Mouse (Mus musculus) intestine, postnatal 0 days (tissue): Measurements from ENCODE around the gene Ppp1r15b. TPM values are rescaled to one million over a fixed set of nuclear protein-coding genes. Genes with fewer than 3 reads are reported as not detected.

Source experiments
- ATAC-seq: fragments of 200-750 bp; cut with Nextera tagmentation; 2 replicates; pipeline ENCODE4 v1.8.0; 2017; ENCODE audit warnings: mild to moderate bottlenecking, moderate TSS enrichment, moderate library complexity
- H3K27ac ChIP-seq: fragments of 300-500 bp; sonication (generic); 2 replicates; pipeline ENCODE4 v1.5.1; 2014; ENCODE audit warnings: mild to moderate bottlenecking, low read depth, low read length, moderate library complexity
- H3K27me3 ChIP-seq: fragments of 300-500 bp; sonication (generic); replicated peaks from 2 replicates; pipeline ENCODE4 v1.6.1; 2014; ENCODE audit warnings: low read length, mixed read lengths; ENCODE audit not compliant: control insufficient read depth, insufficient read depth
- H3K36me3 ChIP-seq: fragments of 300-500 bp; sonication (generic); 2 replicates; pipeline ENCODE4 v1.6.1; 2014; ENCODE audit warnings: mild to moderate bottlenecking, moderate library complexity; ENCODE audit not compliant: control insufficient read depth, insufficient read depth
- H3K4me1 ChIP-seq: fragments of 300-500 bp; sonication (generic); replicated peaks from 2 replicates; pipeline ENCODE4 v1.6.1; 2014; ENCODE audit warnings: antibody characterized with exemption, low read length, mixed read lengths; ENCODE audit not compliant: control insufficient read depth, insufficient read depth
- H3K4me2 ChIP-seq: fragments of 300-500 bp; sonication (generic); replicated peaks from 2 replicates; pipeline ENCODE4 v1.6.1; 2014; ENCODE audit warnings: low read depth, mild to moderate bottlenecking, moderate library complexity
- H3K4me3 ChIP-seq: fragments of 300-500 bp; sonication (generic); 2 replicates; pipeline ENCODE4 v1.5.1; 2014; ENCODE audit warnings: low read depth, low read length
- H3K9ac ChIP-seq: fragments of 300-500 bp; sonication (generic); 2 replicates; pipeline ENCODE4 v1.6.1; 2014; ENCODE audit warnings: mild to moderate bottlenecking, low read depth, low read length
- H3K9me3 ChIP-seq: fragments of 300-500 bp; sonication (generic); 2 replicates; pipeline ENCODE4 v1.6.1; 2016; ENCODE audit warnings: mixed run types; ENCODE audit not compliant: control insufficient read depth
- CTCF ChIP-seq: sonication (generic); IDR thresholded peaks from 2 replicates; pipeline ENCODE4 v1.5.1; 2016; ENCODE audit warnings: low read depth, mild to moderate bottlenecking, control low read depth, antibody characterized with exemption, moderate library complexity
- WGBS: fragments of 180-500 bp; shearing (Covaris S2); extraction: QIAGEN DNeasy Blood & Tissue Kit; methylation state at CpG from one replicate; pipeline ENCODE4 v1.1.7; 2014; 5-methylcytosine and 5-hydroxymethylcytosine counted together
- polyA plus RNA-seq: library from polyadenylated mRNA; unstranded; fragments of >200 nt; fragmentation: Nextera tagmentation; extraction: Ambion mirVana; gene quantifications from 2 replicates; pipeline ENCODE4 v1.2.1, GENCODE M21; 2015

Ppp1r15b gene
- polyA plus RNA-seq, 1 experiment from 2014 or later, result 28.5 TPM

DNA sequence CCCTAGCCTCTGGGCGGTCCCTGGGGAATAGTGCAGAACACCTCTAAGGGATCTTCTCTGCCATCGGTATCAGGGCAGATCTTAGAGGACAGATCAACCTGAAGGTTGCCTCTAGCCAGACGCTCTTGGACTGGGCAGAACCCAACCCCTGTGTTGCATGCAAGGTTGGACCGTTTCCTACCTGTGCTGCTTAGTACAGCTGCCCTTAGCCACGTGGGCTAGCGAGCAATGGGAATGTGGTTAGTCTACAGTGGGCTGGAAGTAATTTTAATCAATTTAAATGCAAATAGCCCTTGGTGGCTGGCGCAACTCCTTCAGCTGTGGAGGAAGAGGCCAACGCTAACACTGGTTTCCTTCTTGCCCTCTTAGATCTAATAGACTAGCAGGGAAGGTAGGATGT lies 39.3 kb downstream of the Ppp1r15b start:
- H3K9ac ChIP-seq, result no peak overlapping the region
- ATAC-seq, result no peak
- H3K4me1 ChIP-seq, result no peaks in the 10 kb centered on the region
- H3K27me3 ChIP-seq, result no peaks in the 10 kb centered on the region
- H3K27ac ChIP-seq, result no peak overlapping the region
- 86% methylated on average over 8 of the region's 8 CpGs for WGBS
- H3K9me3 ChIP-seq, result no peaks in the 10 kb centered on the region
- no peak for TF ChIP-seq CTCF
- H3K4me2 ChIP-seq, result no peak overlapping the region
- no peak overlapping the region for H3K4me3 ChIP-seq
- H3K36me3 ChIP-seq, result peaks cover 14% of the 10 kb centered on the region; the same call in 1 of the 2 replicates

DNA sequence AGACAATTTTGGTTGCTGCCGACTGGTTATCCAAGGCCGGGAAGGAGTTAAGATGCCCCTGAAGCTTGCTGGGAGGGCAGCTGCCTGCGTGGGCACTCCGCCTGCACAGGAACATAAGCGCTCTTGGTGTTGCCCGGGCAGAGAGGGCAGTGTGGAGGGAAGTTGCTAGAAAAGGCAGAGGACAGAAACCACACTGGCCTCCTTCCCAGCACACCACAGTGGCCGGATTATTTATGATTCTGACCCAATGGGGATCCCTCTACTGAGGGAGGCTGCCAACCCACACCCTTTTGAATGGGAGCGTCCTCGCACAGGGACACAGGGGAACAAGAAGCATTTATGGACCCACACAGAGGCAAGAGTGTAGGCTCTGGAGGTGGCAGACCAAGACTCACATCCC lies 40.4 kb downstream of the Ppp1r15b start:
- Histone ChIP-seq H3K4me1 (no peaks in the 10 kb centered on the region), H3K27ac (no peak overlapping the region), H3K27me3 (no peaks in the 10 kb centered on the region), H3K9ac (no peak overlapping the region), H3K36me3 (peaks cover 18% of the 10 kb centered on the region), H3K4me3 (no peak overlapping the region), H3K9me3 (no peaks in the 10 kb centered on the region), H3K4me2 (no peak overlapping the region)
- no peak for TF ChIP-seq CTCF
- 90% methylated on average over 9 of the region's 9 CpGs for whole genome bisulfite sequencing
- ATAC-seq, result no peak

DNA sequence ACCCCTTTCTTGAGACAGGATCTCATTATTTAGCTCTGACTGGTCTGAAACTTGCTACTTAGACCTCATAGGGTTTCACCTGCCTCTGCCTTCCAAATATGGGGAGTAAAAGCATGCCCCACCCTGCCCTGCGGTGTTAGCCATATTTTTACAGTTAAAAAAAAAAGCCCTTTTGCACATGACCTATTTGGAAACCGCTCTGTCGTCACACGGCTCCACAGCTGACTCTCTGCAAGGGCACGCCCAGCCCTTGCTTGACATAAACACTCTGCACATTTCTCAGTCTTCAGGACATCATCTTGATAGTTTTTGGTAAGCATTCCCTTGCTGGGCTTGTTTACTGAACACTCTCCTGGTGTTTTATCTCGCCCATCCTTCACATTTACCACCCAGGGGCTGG lies 44.2 kb downstream of the Ppp1r15b start:
- WGBS, result 44% methylated on average over 6 of the region's 6 CpGs
- no peak for TF ChIP-seq CTCF
- Histone ChIP-seq H3K9ac (no peak overlapping the region), H3K27ac (no peak overlapping the region), H3K9me3 (no peaks in the 10 kb centered on the region), H3K4me2 (no peak overlapping the region), H3K4me3 (no peak overlapping the region), H3K36me3 (peaks cover 21% of the 10 kb centered on the region), H3K4me1 (no peaks in the 10 kb centered on the region), H3K27me3 (no peaks in the 10 kb centered on the region)
- no peak for ATAC-seq

DNA sequence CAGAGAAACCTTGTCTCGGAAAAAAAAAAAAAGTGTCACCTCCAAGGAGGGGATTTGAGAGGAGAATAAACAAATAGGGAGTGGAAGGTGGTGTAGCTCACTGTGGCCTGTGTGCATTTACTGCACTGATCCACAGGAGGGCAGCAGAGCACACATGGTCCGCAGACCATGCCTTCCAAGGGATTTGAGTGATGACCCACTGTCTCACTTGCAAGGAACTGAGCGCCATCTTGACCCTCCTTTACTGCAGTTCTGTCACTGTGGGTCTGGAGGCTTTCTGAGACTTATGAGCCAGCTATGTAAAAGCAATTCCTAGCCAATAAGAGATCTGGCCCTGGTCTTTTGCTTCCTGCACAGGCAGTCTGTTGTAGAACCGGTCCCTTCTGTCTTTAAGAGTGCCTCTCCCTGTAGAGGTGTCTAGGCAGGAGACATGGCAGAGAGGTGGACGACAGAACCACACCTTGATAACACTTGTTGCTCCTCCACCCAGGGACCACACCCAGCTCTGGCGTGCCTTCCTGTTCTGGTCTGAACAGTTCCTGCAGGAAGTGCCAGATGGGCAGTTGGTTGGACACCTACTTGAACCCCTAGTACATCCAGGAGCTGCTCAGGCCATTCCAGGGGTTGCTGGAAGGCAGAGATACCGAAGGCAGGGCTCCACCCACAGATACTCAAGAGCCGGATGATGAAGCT lies 46.7 kb downstream of the Ppp1r15b start:
- ATAC-seq, result peak; percentile 21; the same call in 1 of the 2 replicates
- 34% methylated on average over 8 of the region's 8 CpGs for WGBS

DNA sequence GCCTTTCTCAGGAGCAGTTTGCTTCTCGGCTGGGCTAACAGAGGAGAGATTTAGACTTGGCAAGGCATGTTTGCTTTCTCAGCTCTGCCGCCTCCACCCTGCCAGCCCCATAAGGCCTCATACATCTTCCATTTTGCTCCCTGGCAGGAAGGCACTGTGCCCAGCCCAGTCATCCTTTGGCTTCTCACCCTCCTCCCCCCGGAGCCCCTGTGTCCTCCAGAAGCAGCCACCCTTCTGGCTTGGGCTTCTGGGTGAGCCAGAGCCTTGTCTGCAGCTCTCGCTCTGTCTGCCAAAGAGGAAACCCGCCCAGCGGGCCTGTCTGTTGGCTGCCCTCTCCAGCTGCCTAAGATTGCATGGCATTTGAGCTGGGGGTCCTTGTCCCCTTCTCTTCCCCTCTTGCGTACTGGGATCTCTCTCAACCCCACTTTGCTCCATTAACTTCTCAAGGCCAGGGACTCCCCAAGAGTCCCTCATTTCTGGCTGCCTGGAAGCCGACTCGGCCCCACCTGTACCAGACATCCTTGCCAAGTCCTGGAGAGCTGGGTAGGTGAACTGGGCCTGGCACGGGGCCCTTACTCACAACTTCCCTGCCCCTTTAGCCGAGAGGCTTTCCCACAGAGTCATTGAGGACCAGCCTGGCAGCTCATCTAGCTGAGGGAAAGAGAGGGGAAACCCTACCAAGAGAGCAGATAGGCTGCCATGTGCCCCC lies 47.9 kb downstream of the Ppp1r15b start:
- no peaks in the 10 kb centered on the region for H3K27me3 ChIP-seq
- no peak overlapping the region for H3K9ac ChIP-seq
- WGBS, result 88% methylated on average over 11 of the region's 11 CpGs
- no peaks in the 10 kb centered on the region for H3K9me3 ChIP-seq
- no peak for TF ChIP-seq CTCF
- no peak overlapping the region for H3K4me3 ChIP-seq
- no peak for ATAC-seq
- H3K27ac ChIP-seq, result no peak overlapping the region
- no peaks in the 10 kb centered on the region for H3K4me1 ChIP-seq
- peaks cover 9% of the 10 kb centered on the region for H3K36me3 ChIP-seq
- H3K4me2 ChIP-seq, result no peak overlapping the region

More for the DNA sequence above, 46.7 kb downstream of the Ppp1r15b start:
- no peak overlapping the region; the same call in 1 of the 2 replicates for H3K27ac ChIP-seq
- H3K4me3 ChIP-seq, result no peak overlapping the region
- no peaks in the 10 kb centered on the region for H3K27me3 ChIP-seq
- TF ChIP-seq CTCF, result peak; percentile 97
- no peak overlapping the region for H3K4me2 ChIP-seq
- peaks cover 16% of the 10 kb centered on the region for H3K36me3 ChIP-seq
- no peak overlapping the region for H3K9ac ChIP-seq
- no peaks in the 10 kb centered on the region for H3K9me3 ChIP-seq
- no peaks in the 10 kb centered on the region for H3K4me1 ChIP-seq
